Mouse (Mus musculus) MEL-GATA-1-ER (cell line): Measurements from ENCODE around the gene Celsr1.
A peak's percentile ranks its signal among the peaks of the same experiment; 100 is the strongest.

Source experiments
- DNase-seq: peaks from one replicate; pipeline ENCODE4 v3.0.0-alpha.2; 2012; ENCODE audit warnings: low read depth; ENCODE audit errors: extremely low read depth

Gene Celsr1

GRCm38 (mm10) chr15:86033191-86033841 lies at the start of gene Celsr1:
TSS of gene Celsr1 (minus strand) at chr15:86033777.
- no peak for DNase-seq

GRCm38 (mm10) chr15:86083261-86083741 lies 49.7 kb upstream of the Celsr1 start:
- no peak for DNase-seq

GRCm38 (mm10) chr15:86082551-86082961 lies 49.0 kb upstream of the Celsr1 start:
- DNase-seq: no peak

- DNase-seq: no peak
Observed at GRCm38 (mm10) chr15:86081654-86082053, 48.1 kb upstream of the Celsr1 start.

- DNase-seq: no peak
Observed at GRCm38 (mm10) chr15:86080408-86080807, 46.8 kb upstream of the Celsr1 start.

- no peak for DNase-seq
Observed at GRCm38 (mm10) chr15:86079876-86080275, 46.3 kb upstream of the Celsr1 start.

- no peak for DNase-seq
Observed at GRCm38 (mm10) chr15:86079467-86079866, 45.9 kb upstream of the Celsr1 start.

- DNase-seq: no peak
Observed at GRCm38 (mm10) chr15:86078481-86079216, 45.1 kb upstream of the Celsr1 start.

GRCm38 (mm10) chr15:86077934-86078333 lies 44.4 kb upstream of the Celsr1 start:
- no peak for DNase-seq

- no peak for DNase-seq
Observed at GRCm38 (mm10) chr15:86076378-86076777, 42.8 kb upstream of the Celsr1 start.

GRCm38 (mm10) chr15:86076048-86076315 lies 42.4 kb upstream of the Celsr1 start:
- DNase-seq: no peak

GRCm38 (mm10) chr15:86075305-86076047 lies 41.9 kb upstream of the Celsr1 start:
- DNase-seq: no peak

- DNase-seq: no peak
Observed at GRCm38 (mm10) chr15:86074171-86074937, 40.8 kb upstream of the Celsr1 start.

GRCm38 (mm10) chr15:86071166-86071565 lies 37.6 kb upstream of the Celsr1 start:
- no peak for DNase-seq

- DNase-seq: no peak
Observed at GRCm38 (mm10) chr15:86070368-86070767, 36.8 kb upstream of the Celsr1 start.

- DNase-seq: no peak
Observed at GRCm38 (mm10) chr15:86069011-86069791, 35.6 kb upstream of the Celsr1 start.

GRCm38 (mm10) chr15:86067941-86068495 lies 34.4 kb upstream of the Celsr1 start:
- DNase-seq: no peak

- DNase-seq: peak; percentile 36
Observed at GRCm38 (mm10) chr15:86067581-86067910, 34.0 kb upstream of the Celsr1 start.

GRCm38 (mm10) chr15:86066836-86067580 lies 33.4 kb upstream of the Celsr1 start:
- no peak for DNase-seq

- DNase-seq: no peak
Observed at GRCm38 (mm10) chr15:86065367-86065766, 31.8 kb upstream of the Celsr1 start.
